Mouse (Mus musculus) left cerebral cortex, postnatal 36 days (tissue): ENCODE results near the gene Id1. TPM values are rescaled to one million over a fixed set of nuclear protein-coding genes. Genes with fewer than 3 reads are reported as not detected.
A peak's percentile ranks its signal among the peaks of the same experiment; 100 is the strongest.

Experiments
- DNase-seq, 2 experiments: peaks; one replicate each; pipeline ENCODE4 v3.0.0; 2021 to 2022; ENCODE audit warnings: low spot score in 2 of 2, mixed read lengths in 1 of 2
- intact Hi-C: fragments of 180-260 bp; cut with DNase I; formaldehyde crosslinking; loops from one replicate; pipeline ENCODE4 v1.15.1; 2025
- microRNA-seq: library from miRNA; unstranded; fragments of <30 nt; microRNA quantifications from one replicate; pipeline ENCODE4 v1.2.0, GENCODE M21; 2022
- total RNA-seq, 2 experiments: library from RNA; stranded (reverse); gene quantifications; 2 replicates each; pipeline ENCODE4 v1.2.3; 2021

Id1 gene
- total RNA-seq, 2 experiments from 2014 or later: 22.9 to 23.9 TPM

DNA sequence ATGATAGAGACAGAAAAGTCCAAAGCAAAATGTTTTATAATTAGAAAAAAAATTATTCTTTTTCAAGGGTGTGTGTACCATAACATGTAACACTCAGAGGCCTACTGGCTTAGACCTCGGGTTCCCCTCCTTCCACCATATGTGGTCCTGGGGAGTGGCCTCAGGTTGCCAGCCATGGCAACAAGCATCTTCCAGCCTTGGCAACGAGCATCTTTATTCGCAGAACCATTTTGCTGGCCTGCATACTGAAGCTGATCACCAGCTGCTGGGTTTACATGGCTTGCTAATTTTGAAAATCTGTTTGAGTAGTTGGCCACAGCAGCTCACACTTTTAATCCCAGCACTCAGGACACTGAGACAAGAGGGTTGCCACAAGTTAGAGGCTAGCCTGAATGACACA lies 40.0 kb downstream of the Id1 start:
- no peak for DNase-seq
- intact Hi-C loops: loop anchor here (5.0 kb wide), 1 partner anchor 39 kb away; the partner anchor contains the start of gene Id1

GRCm38 (mm10) chr2:152776435-152776834 lies 40.4 kb downstream of the Id1 start:
- peak; percentile 73 to 77 for DNase-seq
- intact Hi-C loops: loop anchor here (5.0 kb wide), 1 partner anchor 39 kb away; the partner anchor contains the start of gene Id1

GRCm38 (mm10) chr2:152777081-152777480 lies 41.0 kb downstream of the Id1 start:
- no peak for DNase-seq
- intact Hi-C loops: loop anchor here (5.0 kb wide), 1 partner anchor 40 kb away; the partner anchor contains the start of gene Id1

DNA sequence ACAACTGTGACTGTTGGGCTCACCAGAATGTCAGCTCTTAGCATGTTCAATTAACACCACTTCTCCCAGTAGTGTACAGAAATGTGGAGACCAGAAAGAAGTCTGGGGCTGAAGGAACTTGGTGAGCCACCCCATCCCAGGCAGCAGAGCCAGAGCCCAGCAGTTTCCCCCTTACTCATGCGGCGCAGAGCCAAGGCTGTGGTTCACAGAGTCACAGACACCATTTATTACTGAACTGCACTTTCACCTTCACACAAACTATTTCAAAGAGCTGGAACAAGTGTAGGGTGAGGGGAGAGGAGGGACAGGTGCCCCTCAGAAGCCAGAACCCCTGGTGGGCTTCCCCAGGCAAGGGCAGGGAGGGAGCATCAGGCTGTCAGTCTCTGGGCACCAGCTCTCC lies 44.4 kb downstream of the Id1 start:
- intact Hi-C loops: no loop called here
- DNase-seq: no peak

DNA sequence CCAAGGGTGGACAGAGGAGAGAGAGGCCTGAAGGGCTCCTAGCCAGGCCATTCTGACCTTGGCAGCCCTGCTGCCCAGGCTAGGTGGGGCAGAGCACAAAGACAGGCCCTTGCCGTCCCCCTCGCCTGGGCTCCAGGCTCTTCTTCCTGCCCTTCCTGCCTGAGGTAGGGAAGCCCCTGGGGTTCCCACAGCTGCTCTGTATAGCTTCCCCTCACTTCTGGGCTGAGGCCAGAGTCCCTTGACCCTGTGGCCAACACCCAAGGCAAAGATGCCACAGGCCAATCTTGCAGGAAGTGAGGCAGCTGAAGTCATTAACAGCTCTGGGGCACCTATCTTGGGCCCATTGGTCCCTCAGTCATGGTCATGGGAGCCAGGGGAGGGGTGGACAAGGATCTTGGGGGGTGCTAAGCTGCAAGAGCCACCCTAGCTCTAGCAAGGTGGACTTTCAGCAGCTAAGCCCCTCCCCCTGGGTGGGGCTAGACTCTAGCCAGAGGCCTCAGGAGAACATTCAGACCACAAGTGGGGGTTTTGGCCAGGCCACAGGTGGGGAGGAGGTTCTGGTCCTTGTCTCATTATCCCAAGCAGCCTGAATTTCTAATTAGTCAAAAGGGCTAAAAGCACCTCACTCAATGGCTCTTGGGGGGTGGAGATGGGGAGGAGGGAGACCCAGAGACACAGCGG lies 45.1 kb downstream of the Id1 start:
- intact Hi-C loops: no loop called here

DNA sequence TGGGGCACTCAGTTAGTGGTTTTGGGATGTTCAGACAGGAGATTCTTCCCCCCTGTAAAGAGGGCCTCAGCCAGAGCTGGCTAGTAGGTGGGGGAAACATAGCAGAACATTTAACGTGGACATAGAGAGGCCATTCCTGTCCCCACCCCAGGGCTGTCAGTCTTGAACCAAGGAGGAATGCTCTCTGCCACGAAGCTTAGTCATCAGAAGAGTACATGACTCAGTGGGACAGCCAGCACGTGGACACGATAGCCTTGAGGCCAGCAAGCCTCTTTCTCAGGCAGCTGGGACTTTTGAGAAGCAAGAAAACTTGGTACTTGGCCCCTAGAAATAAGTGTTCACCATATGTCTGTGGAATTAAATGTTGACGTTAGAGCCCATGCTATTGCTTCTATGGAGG lies 46.6 kb downstream of the Id1 start:
- DNase-seq: no peak
- intact Hi-C loops: no loop called here

More for the DNA sequence above, 45.1 kb downstream of the Id1 start:
- DNase-seq: no peak

GRCm38 (mm10) chr2:152783241-152783640 lies 47.2 kb downstream of the Id1 start:
- DNase-seq: no peak
- intact Hi-C loops: no loop called here

GRCm38 (mm10) chr2:152784640-152785039 lies 48.6 kb downstream of the Id1 start:
- DNase-seq: no peak
- intact Hi-C loops: loop anchor here (1.0 kb wide), 1 partner anchor 46 kb away; no protein-coding TSS in a partner anchor

DNA sequence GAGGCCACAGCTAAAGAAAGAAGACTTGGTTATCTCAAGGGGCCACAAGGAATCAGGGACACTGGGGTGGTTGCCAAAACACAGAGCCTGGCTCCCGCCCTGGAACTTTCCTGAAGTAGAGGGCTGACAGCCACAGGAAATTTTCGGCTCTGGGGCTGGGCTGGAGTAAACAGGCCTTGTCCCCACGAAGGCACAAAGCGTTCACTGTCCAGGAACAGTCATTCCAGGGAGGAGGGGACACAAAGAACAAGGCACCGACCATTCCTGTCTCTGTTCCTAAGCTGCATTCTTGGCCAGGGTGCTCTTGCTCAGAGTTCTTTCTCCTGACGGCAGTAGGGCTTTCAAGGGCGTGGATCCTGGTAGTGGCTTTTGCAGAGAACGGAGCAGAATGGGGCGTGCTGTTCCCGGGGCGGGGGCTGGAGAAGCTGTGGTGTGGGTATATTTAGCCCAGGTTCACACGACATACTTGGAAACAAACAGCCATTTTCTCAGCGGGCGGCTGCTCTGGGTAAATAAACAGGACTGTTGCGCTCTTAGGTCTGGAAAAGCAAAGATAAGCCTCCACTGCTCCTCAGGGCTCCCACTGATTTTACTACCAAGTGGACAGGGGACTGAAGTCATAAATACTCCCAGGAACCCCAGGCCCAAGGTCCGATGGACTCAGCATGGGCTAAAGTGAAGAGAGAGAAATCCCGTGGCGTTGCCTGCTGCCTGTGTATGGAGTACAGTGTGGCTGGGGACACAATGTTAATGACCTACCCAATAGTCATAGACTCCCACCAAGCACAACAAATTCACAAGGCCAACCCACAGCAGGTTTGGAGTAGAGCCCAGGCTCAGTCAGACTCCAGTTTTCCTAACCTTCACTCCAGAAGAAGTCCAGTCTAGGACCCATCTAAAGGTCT lies 49.6 kb downstream of the Id1 start:
- peak; percentile 85 to 86 for DNase-seq
- intact Hi-C loops: loop anchor here (1.0 kb wide), 1 partner anchor 45 kb away; no protein-coding TSS in a partner anchor

Small RNA genes within 50 kb of the gene (microRNA-seq; reads per million reads assigned to microRNA genes)
- not detected for gene Gm23802

Other genes starting within 250 kb of the Id1 start
- not detected for gene Defb22, start 246.1 kb upstream of the Id1 start, total RNA-seq
- gene Defb26, start 224.6 kb upstream of the Id1 start, total RNA-seq: not detected
- not detected for gene Defb28, start 218.0 kb upstream of the Id1 start, total RNA-seq
- gene Defb29, start 196.2 kb upstream of the Id1 start, total RNA-seq: not detected
- gene Gm17416, start 166.9 kb upstream of the Id1 start, total RNA-seq: not detected
- not detected for gene Defb21, start 163.5 kb upstream of the Id1 start, total RNA-seq
- gene Defb19, start 155.9 kb upstream of the Id1 start, total RNA-seq: not detected
- gene Defb45, start 136.9 kb upstream of the Id1 start, total RNA-seq: not detected
- gene Defb36, start 131.9 kb upstream of the Id1 start, total RNA-seq: not detected
- gene Defb25, start 113.2 kb upstream of the Id1 start, total RNA-seq: not detected
- gene Rem1, start 109.3 kb upstream of the Id1 start, total RNA-seq: 1 to 10 TPM in 1 of 2 experiments, under 1 TPM in 1; 0.86 to 1.4 TPM
- gene H13, start 66.8 kb upstream of the Id1 start, total RNA-seq: 10 to 100 TPM; 72.2 to 75.4 TPM
- gene Mcts2, start 49.2 kb upstream of the Id1 start, total RNA-seq: 10 to 100 TPM; 17.0 to 18.9 TPM
- gene Cox4i2, start 17.9 kb downstream of the Id1 start, total RNA-seq: 1 to 10 TPM; 1.7 to 1.8 TPM
- 100 to 1,000 TPM; 128 to 133 TPM for gene Bcl2l1, start 95.5 kb downstream of the Id1 start, total RNA-seq
- 1 to 10 TPM; 3.2 to 3.6 TPM for gene Tpx2, start 111.7 kb downstream of the Id1 start, total RNA-seq
- not detected for gene Mylk2, start 175.1 kb downstream of the Id1 start, total RNA-seq
- under 1 TPM; 0.49 to 0.50 TPM for gene Foxs1, start 197.0 kb downstream of the Id1 start, total RNA-seq
- 10 to 100 TPM; 14.7 to 23.6 TPM for gene Dusp15, start 215.4 kb downstream of the Id1 start, total RNA-seq
- 1 to 10 TPM; 1.3 to 3.6 TPM for gene Ttll9, start 226.2 kb downstream of the Id1 start, total RNA-seq